Mouse (Mus musculus) lung, adult 2 months (tissue): ENCODE results near the gene Igsf23.

Experiments
- CTCF ChIP-seq: fragments of 200-500 bp; IDR thresholded peaks from 2 replicates; pipeline ENCODE4 v1.5.1; 2011; ENCODE audit warnings: mild to moderate bottlenecking, low read length, control low read depth; ENCODE audit not compliant: insufficient read depth
- POLR2A ChIP-seq: fragments of 200-500 bp; IDR thresholded peaks from 2 replicates; pipeline ENCODE4 v1.6.1; 2011; ENCODE audit warnings: low read depth, mild to moderate bottlenecking, control low read depth, low read length, borderline replicate concordance; ENCODE audit errors: extremely low read depth

GRCm38 (mm10) chr7:19940256-19940655, 10.3 kb downstream of the Igsf23 start:
- TF ChIP-seq CTCF (no peak), POLR2A (no peak)
